Mouse (Mus musculus): ENCODE results near the gene Fam192a.

Fam192a gene

GRCm38 (mm10) chr8:94532525-94532872 lies 69.3 kb downstream of the Fam192a start:
- no peak for DNase-seq (ENCODE audit: low spot score)

GRCm38 (mm10) chr8:94532000-94532399 lies 69.8 kb downstream of the Fam192a start:
- DNase-seq (ENCODE audit: low spot score): no peak

- DNase-seq (ENCODE audit: low spot score): no peak
Observed at GRCm38 (mm10) chr8:94530643-94531042, 71.2 kb downstream of the Fam192a start.

GRCm38 (mm10) chr8:94529875-94530274 lies 71.9 kb downstream of the Fam192a start:
- no peak for DNase-seq (ENCODE audit: low spot score)

DNA sequence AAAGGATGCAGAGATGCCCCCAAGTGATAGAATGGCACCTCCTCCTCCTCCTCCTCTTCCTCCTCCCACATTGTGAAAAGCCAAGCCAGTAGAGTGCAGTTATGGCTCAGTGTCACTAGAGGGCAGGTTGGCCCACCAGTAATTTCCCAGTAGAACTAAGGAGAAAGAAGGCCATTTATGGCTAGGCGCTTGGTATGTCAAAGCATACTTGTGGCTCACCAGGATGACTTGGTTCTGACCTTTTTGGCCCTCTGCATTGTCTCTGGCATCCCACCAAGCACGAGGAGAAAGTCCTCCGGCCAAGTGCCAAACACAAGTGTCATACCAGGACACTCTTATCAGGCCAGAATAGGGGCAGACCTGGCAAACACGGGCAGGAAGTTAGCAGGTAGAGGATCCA lies 73.6 kb downstream of the Fam192a start:
- DNase-seq (ENCODE audit: low spot score): no peak

DNA sequence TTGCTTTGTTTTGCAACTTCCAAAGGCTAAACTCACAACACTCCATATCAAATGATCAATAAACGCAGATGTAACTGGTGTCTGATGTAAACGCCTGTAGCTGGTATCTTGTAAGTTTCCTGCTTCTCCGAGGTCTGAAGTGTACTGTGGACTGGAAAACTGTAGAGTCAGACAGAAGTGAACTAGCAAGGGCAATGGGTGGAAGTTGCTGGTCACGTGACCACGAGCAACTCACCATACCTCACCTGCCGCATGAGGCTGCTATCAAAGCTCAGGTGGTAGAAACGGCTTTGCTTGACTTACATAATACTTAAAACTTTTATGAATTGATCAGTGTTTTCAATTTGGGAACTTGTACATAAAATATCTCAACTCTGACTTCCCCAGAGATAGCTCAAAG lies 74.6 kb downstream of the Fam192a start:
- no peak for DNase-seq (ENCODE audit: low spot score)

DNA sequence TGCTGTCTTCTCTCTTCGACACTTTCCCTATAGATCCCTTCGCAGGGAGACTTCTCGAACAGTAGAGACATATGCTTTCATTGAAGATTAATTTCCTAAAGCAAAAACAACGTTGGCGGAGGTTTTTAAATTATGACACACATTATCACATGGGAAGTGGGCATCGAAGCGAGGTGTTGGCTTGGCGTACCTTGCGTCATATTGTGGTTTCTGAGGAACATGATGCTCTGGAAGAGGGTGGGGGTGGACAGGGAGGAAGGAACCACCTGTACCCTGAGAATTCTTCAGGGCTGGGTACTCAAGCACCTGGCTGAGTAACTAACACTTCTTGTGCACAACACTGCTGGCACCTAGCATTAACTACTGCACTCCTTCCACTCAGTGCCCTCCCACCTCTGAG lies 77.2 kb downstream of the Fam192a start:
- DNase-seq (ENCODE audit: low spot score): no peak

All from left cerebral cortex, adult 11 months (tissue).